Mouse (Mus musculus) adrenal gland, adult 10 weeks (tissue): ENCODE measurements around the gene Cdk5r1. TPM values are rescaled to one million over a fixed set of nuclear protein-coding genes. Genes with fewer than 3 reads are reported as not detected.

ENCODE experiments used
- polyA plus RNA-seq: library from polyadenylated mRNA; stranded (reverse); fragments of 350-450 nt; fragmentation: Illumina TruSeq; extraction: RNeasy Lipid Tissue Mini Kit (QIAGEN cat#74804); gene quantifications from one replicate; pipeline ENCODE4 v1.2.3, GENCODE M21; 2014; ENCODE audit warnings: low read depth, low replicate concordance

Gene Cdk5r1
- polyA plus RNA-seq = 1.2 TPM

GRCm38 (mm10) chr11:80476222-80477189, at the start of gene Cdk5r1:
Cdk5r1 (plus strand) TSS chr11:80477023.

DNA sequence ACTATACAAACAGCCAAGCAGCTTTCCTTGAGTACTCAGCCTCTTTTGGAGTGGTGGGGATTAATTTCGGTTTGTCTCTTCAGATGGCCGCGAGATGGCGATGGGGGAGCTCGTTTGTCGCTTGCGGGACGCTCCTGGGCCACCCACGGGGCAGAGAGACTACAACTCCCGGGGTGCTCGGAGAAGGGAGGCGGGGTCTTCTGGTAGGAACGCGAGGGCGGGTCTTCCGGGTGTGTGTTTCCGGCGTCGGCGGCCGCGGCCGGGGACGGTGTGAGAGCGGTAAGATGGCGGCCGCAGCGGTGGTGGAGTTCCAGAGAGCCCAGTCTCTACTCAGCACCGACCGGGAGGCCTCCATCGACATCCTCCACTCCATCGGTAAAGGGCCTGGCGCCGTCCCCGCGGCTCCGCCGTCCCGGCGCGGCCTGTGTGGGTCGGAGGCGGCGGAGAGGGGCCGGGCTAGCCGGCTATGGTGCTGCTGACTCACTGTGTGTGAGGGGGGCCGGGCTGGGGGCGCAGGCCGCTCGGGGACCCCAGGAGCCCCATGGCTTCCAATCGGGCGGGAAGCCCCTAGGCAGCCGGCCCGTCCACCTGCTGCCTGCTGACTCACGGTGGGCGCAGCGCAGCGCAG, 48.3 kb upstream of the Cdk5r1 start, which contains the start of gene Psmd11:
Psmd11 (plus strand) TSS at position 235 of the 628 bp plus-strand sequence.

Other genes starting within 250 kb of the Cdk5r1 start
- 2.1 TPM for gene Rhbdl3, start 176.1 kb upstream of the Cdk5r1 start, polyA plus RNA-seq
- gene 5730455P16Rik, start 99.0 kb upstream of the Cdk5r1 start, polyA plus RNA-seq = 56.6 TPM
- gene Zfp207, start 93.7 kb upstream of the Cdk5r1 start, polyA plus RNA-seq = 321 TPM
- gene Psmd11, start 48.4 kb upstream of the Cdk5r1 start, polyA plus RNA-seq = 130 TPM